Mouse (Mus musculus): Measurements from ENCODE around the gene Coro6. TPM values are rescaled to one million over a fixed set of nuclear protein-coding genes. Genes with fewer than 3 reads are reported as not detected.

Gene Coro6
- polyA plus RNA-seq, 1 experiment from 2014 or later = 0.22 TPM

GRCm38 (mm10) chr11:77472775-77473174 is 10.6 kb downstream of the Coro6 start:
- Histone ChIP-seq H3K9me3 (ENCODE audit: low read depth, low read length) (no peaks in the 10 kb centered on the region), H3K4me1 (ENCODE audit: insufficient read depth) (no peaks in the 10 kb centered on the region), H3K9ac (no peak overlapping the region), H3K27me3 (ENCODE audit: insufficient read depth, low read length) (peaks cover 7% of the 10 kb centered on the region), H3K36me3 (ENCODE audit: insufficient read depth) (peaks cover 37% of the 10 kb centered on the region), H3K4me3 (ENCODE audit: low read depth, low read length) (no peak overlapping the region), H3K27ac (ENCODE audit: low read depth) (no peak overlapping the region), H3K4me2 (no peak overlapping the region)
- DNase-seq (no peak), ATAC-seq (ENCODE audit: insufficient read depth) (no peak)
- no peak for TF ChIP-seq CTCF (IDR thresholded peaks at IDR 0.05; ENCODE audit: low read depth)
- 76% methylated on average over 16 of the region's 16 CpGs for WGBS

GRCm38 (mm10) chr11:77476216-77476615 is 14.0 kb downstream of the Coro6 start:
- Histone ChIP-seq H3K36me3 (ENCODE audit: insufficient read depth) (peaks cover 29% of the 10 kb centered on the region), H3K4me1 (ENCODE audit: insufficient read depth) (no peaks in the 10 kb centered on the region), H3K27me3 (ENCODE audit: insufficient read depth, low read length) (no peaks in the 10 kb centered on the region), H3K9ac (no peak overlapping the region), H3K27ac (ENCODE audit: low read depth) (no peak overlapping the region), H3K4me3 (ENCODE audit: low read depth, low read length) (no peak overlapping the region), H3K4me2 (no peak overlapping the region), H3K9me3 (ENCODE audit: low read depth, low read length) (no peaks in the 10 kb centered on the region)
- TF ChIP-seq CTCF (IDR thresholded peaks at IDR 0.05; ENCODE audit: low read depth) = no peak
- 90% methylated on average over 14 of the region's 14 CpGs for WGBS
- ATAC-seq (ENCODE audit: insufficient read depth) (no peak), DNase-seq (no peak)

GRCm38 (mm10) chr11:77476895-77477294 is 14.7 kb downstream of the Coro6 start:
- no peak for ATAC-seq (ENCODE audit: insufficient read depth)
- H3K36me3 ChIP-seq (ENCODE audit: insufficient read depth) = peaks cover 22% of the 10 kb centered on the region
- DNase-seq = no peak
- H3K4me1 ChIP-seq (ENCODE audit: insufficient read depth) = no peaks in the 10 kb centered on the region
- no peak overlapping the region for H3K9ac ChIP-seq
- WGBS = 87% methylated on average over 6 of the region's 6 CpGs
- no peak overlapping the region for H3K4me3 ChIP-seq (ENCODE audit: low read depth, low read length)
- no peak overlapping the region for H3K27ac ChIP-seq (ENCODE audit: low read depth)
- no peak overlapping the region for H3K4me2 ChIP-seq
- no peaks in the 10 kb centered on the region for H3K9me3 ChIP-seq (ENCODE audit: low read depth, low read length)
- H3K27me3 ChIP-seq (ENCODE audit: insufficient read depth, low read length) = no peaks in the 10 kb centered on the region
- no peak for TF ChIP-seq CTCF (IDR thresholded peaks at IDR 0.05; ENCODE audit: low read depth)

GRCm38 (mm10) chr11:77483043-77483442 is 20.8 kb downstream of the Coro6 start:
- H3K4me2 ChIP-seq = no peak overlapping the region
- ATAC-seq (ENCODE audit: insufficient read depth) = no peak
- 58% methylated on average over 3 of the region's 3 CpGs for WGBS
- no peaks in the 10 kb centered on the region for H3K36me3 ChIP-seq (ENCODE audit: insufficient read depth)
- H3K4me3 ChIP-seq (ENCODE audit: low read depth, low read length) = no peak overlapping the region
- no peak for DNase-seq
- H3K9ac ChIP-seq = no peak overlapping the region
- no peak overlapping the region for H3K27ac ChIP-seq (ENCODE audit: low read depth)
- TF ChIP-seq CTCF (IDR thresholded peaks at IDR 0.05; ENCODE audit: low read depth) = no peak
- no peaks in the 10 kb centered on the region for H3K9me3 ChIP-seq (ENCODE audit: low read depth, low read length)
- H3K4me1 ChIP-seq (ENCODE audit: insufficient read depth) = peaks cover 21% of the 10 kb centered on the region; the same call in 1 of the 2 replicates
- H3K27me3 ChIP-seq (ENCODE audit: insufficient read depth, low read length) = no peaks in the 10 kb centered on the region

GRCm38 (mm10) chr11:77483510-77484255 is 21.5 kb downstream of the Coro6 start:
- DNase-seq (no peak), ATAC-seq (ENCODE audit: insufficient read depth) (no peak)
- no peaks in the 10 kb centered on the region for H3K36me3 ChIP-seq (ENCODE audit: insufficient read depth)
- no peak for TF ChIP-seq CTCF (IDR thresholded peaks at IDR 0.05; ENCODE audit: low read depth)
- H3K4me3 ChIP-seq (ENCODE audit: low read depth, low read length) = no peak overlapping the region
- WGBS = 27% methylated on average over 11 of the region's 11 CpGs
- H3K9me3 ChIP-seq (ENCODE audit: low read depth, low read length) = no peaks in the 10 kb centered on the region
- H3K9ac ChIP-seq = no peak overlapping the region
- no peaks in the 10 kb centered on the region for H3K27me3 ChIP-seq (ENCODE audit: insufficient read depth, low read length)
- no peak overlapping the region for H3K27ac ChIP-seq (ENCODE audit: low read depth)
- peaks cover 25% of the 10 kb centered on the region for H3K4me1 ChIP-seq (ENCODE audit: insufficient read depth)
- no peak overlapping the region for H3K4me2 ChIP-seq

GRCm38 (mm10) chr11:77485229-77485628 is 23.0 kb downstream of the Coro6 start:
- Histone ChIP-seq H3K27me3 (ENCODE audit: insufficient read depth, low read length) (no peaks in the 10 kb centered on the region), H3K4me1 (ENCODE audit: insufficient read depth) (peaks cover 28% of the 10 kb centered on the region), H3K4me3 (ENCODE audit: low read depth, low read length) (no peak overlapping the region), H3K4me2 (no peak overlapping the region), H3K9me3 (ENCODE audit: low read depth, low read length) (no peaks in the 10 kb centered on the region), H3K27ac (ENCODE audit: low read depth) (no peak overlapping the region), H3K36me3 (ENCODE audit: insufficient read depth) (no peaks in the 10 kb centered on the region), H3K9ac (no peak overlapping the region)
- DNase-seq = no peak
- no peak for TF ChIP-seq CTCF (IDR thresholded peaks at IDR 0.05; ENCODE audit: low read depth)
- ATAC-seq (ENCODE audit: insufficient read depth) = no peak
- 51% methylated on average over 6 of the region's 6 CpGs for WGBS

GRCm38 (mm10) chr11:77486798-77487197 is 24.6 kb downstream of the Coro6 start:
- Histone ChIP-seq H3K9ac (no peak overlapping the region), H3K36me3 (ENCODE audit: insufficient read depth) (no peaks in the 10 kb centered on the region), H3K4me3 (ENCODE audit: low read depth, low read length) (no peak overlapping the region), H3K27ac (ENCODE audit: low read depth) (no peak overlapping the region), H3K9me3 (ENCODE audit: low read depth, low read length) (no peaks in the 10 kb centered on the region), H3K4me1 (ENCODE audit: insufficient read depth) (peaks cover 28% of the 10 kb centered on the region), H3K27me3 (ENCODE audit: insufficient read depth, low read length) (no peaks in the 10 kb centered on the region), H3K4me2 (no peak overlapping the region)
- DNase-seq = peak; percentile 49
- ATAC-seq (ENCODE audit: insufficient read depth) = no peak
- no peak for TF ChIP-seq CTCF (IDR thresholded peaks at IDR 0.05; ENCODE audit: low read depth)
- 63% methylated on average over 5 of the region's 5 CpGs for WGBS
